Mouse (Mus musculus) frontal cortex, postnatal 10 days (tissue): ENCODE data around the gene Dgkg.
A peak's percentile ranks its signal among the peaks of the same experiment; 100 is the strongest.

Experiments
- DNase-seq, 2 experiments: peaks; one replicate each; pipeline ENCODE4 v3.0.0; 2022; ENCODE audit warnings: low spot score in 2 of 2, mixed read lengths in 1 of 2

Gene Dgkg

GRCm38 (mm10) chr16:22547741-22548140 lies 109.3 kb downstream of the Dgkg start:
- no peak for DNase-seq

GRCm38 (mm10) chr16:22545799-22546198 lies 111.2 kb downstream of the Dgkg start:
- DNase-seq: no peak

- DNase-seq: peak; percentile 50 to 69
Observed at GRCm38 (mm10) chr16:22545016-22545561, 111.9 kb downstream of the Dgkg start.

GRCm38 (mm10) chr16:22542691-22543141 lies 114.3 kb downstream of the Dgkg start:
- no peak for DNase-seq

GRCm38 (mm10) chr16:22539275-22539674 lies 117.7 kb downstream of the Dgkg start:
- DNase-seq: no peak

GRCm38 (mm10) chr16:22536581-22537160 lies 120.3 kb downstream of the Dgkg start:
- no peak for DNase-seq

- no peak for DNase-seq
Observed at GRCm38 (mm10) chr16:22533087-22533486, 123.9 kb downstream of the Dgkg start.

GRCm38 (mm10) chr16:22531834-22532233 lies 125.2 kb downstream of the Dgkg start:
- DNase-seq: no peak

GRCm38 (mm10) chr16:22531041-22531440 lies 126.0 kb downstream of the Dgkg start:
- no peak for DNase-seq

- no peak for DNase-seq
Observed at GRCm38 (mm10) chr16:22527499-22527939, 129.5 kb downstream of the Dgkg start.

- DNase-seq: no peak
Observed at GRCm38 (mm10) chr16:22526386-22526785, 130.6 kb downstream of the Dgkg start.

- DNase-seq: peak; percentile 76 to 84
Observed at GRCm38 (mm10) chr16:22517431-22518384, 139.3 kb downstream of the Dgkg start.

- DNase-seq: no peak
Observed at GRCm38 (mm10) chr16:22515476-22515875, 141.5 kb downstream of the Dgkg start.

GRCm38 (mm10) chr16:22510861-22511637 lies 146.0 kb downstream of the Dgkg start:
- DNase-seq: no peak

GRCm38 (mm10) chr16:22508936-22509563 lies 148.0 kb downstream of the Dgkg start:
- peak; percentile 28 to 50 for DNase-seq

- no peak for DNase-seq
Observed at GRCm38 (mm10) chr16:22505656-22506055, 151.4 kb downstream of the Dgkg start.

- no peak for DNase-seq
Observed at GRCm38 (mm10) chr16:22504851-22505250, 152.2 kb downstream of the Dgkg start.

GRCm38 (mm10) chr16:22504049-22504448 lies 153.0 kb downstream of the Dgkg start:
- no peak for DNase-seq

- DNase-seq: no peak
Observed at GRCm38 (mm10) chr16:22503467-22503866, 153.6 kb downstream of the Dgkg start.

GRCm38 (mm10) chr16:22501855-22502254 lies 155.2 kb downstream of the Dgkg start:
- DNase-seq: no peak

- no peak for DNase-seq
Observed at GRCm38 (mm10) chr16:22500561-22500960, 156.5 kb downstream of the Dgkg start.
